Mouse (Mus musculus): ENCODE measurements around the gene Tas2r119. TPM values are rescaled to one million over a fixed set of nuclear protein-coding genes. Genes with fewer than 3 reads are reported as not detected.

Tas2r119 gene
- polyA plus RNA-seq (2012; rRNA removed), result 0.12 TPM in 1 of 2 replicates, not detected in the other

GRCm38 (mm10) chr15:32176989-32177388 is at the start of gene Tas2r119:
TSS of gene Tas2r119 (plus strand) at chr15:32177289.

Other genes with a start within 250 kb of the Tas2r119 start
- 3.7 and 14.3 TPM in 2 replicates for gene Sema5a, start 67.5 kb downstream of the Tas2r119 start, polyA plus RNA-seq (2012; rRNA removed)

Measured in central nervous system, embryonic 11.5 days (tissue).